Mouse (Mus musculus): ENCODE results near the gene Casz1.

DNA sequence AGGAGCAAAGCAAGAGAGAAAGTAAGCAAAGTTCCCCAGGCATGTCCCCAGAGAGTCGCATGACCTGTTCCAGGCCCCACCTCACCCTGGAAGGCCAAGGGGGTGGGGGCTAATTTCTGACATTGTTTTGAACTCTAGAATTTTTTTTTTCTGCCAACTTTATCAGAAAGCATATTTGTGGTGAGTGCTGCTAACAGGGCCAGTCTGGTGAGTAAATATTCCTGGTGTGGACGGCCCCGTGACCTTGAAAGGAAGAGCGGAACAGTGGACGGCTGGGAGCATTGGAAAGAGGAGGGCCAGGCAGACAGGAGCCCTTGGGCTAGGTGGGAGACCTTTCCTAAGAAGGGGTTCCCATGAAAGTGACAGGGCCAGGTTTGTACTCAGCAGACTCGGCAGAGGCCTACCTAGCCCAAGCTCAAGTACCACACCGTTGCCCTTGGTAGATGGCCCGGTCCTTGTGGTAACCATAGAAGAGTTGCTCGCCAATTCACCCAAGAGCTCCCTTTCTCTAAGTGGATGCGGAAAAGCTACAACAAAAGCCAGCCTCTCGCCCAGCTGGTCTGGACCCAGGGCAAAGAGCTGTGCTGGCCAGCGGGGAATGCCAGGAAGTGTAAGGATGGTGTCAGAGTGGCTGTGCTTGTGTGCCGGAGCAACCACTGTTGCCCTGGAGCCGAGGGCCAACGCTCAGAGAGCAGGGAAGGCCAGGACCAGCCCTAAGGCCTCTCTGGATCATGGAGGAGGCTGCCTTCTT lies 104.7 kb downstream of the Casz1 start:
- TF ChIP-seq GATA1 (IDR thresholded peaks at IDR 0.05; ENCODE audit: borderline replicate concordance, low read length) (no peak), CTCF (IDR thresholded peaks at IDR 0.05; ENCODE audit: low read depth, low read length) (no peak)
